Comparison of ENCODE assay signal across 12 mouse cellular contexts in genomic region chr1:168213595-168213994, GRCm38 (mm10).
DNase-seq lines count a peak whose midpoint lies in the region; ATAC-seq lines count a peak whose summit lies in the region.
"Had no signal": no experiment of that assay in that cellular context is flagged by ENCODE, and none has a peak within 500 bp of the region (broad histone marks: within the 10 kb centered on the region; RNA-seq: fewer than 3 reads in every experiment).

No protein-coding gene starts in this region.

- 56% methylated on average over 3 of the region's 3 CpGs for WGBS in lung, embryonic 16.5 days
- 19% methylated on average over 3 of the region's 3 CpGs for WGBS in hindbrain, embryonic 11.5 days
- WGBS in neural tube, embryonic 15.5 days, result 20% methylated on average over 3 of the region's 3 CpGs
- 37% methylated on average over 3 of the region's 3 CpGs for WGBS in heart, embryonic 12.5 days

- H3K4me3 ChIP-seq in lung, embryonic 16.5 days (ENCODE audit: low read length), result no peak overlapping the region
- H3K4me3 ChIP-seq in hindbrain, embryonic 11.5 days (ENCODE audit: low read depth, low read length), result no peak overlapping the region
- H3K4me3 ChIP-seq in neural tube, embryonic 15.5 days (replicated peaks), result no peak overlapping the region
- H3K4me3 ChIP-seq in heart, embryonic 12.5 days, result no peak overlapping the region
- H3K4me3 ChIP-seq: heart, adult 2 months; liver, embryonic 12.5 days; myocyte had no signal

- ATAC-seq in lung, embryonic 16.5 days (ENCODE audit: low read depth), result 0 out of 2 replicates have a peak, but pooled peaks have one; percentile 29
- peak; percentile 41 for ATAC-seq in hindbrain, embryonic 11.5 days (ENCODE audit: low FRiP score)
- ATAC-seq in neural tube, embryonic 15.5 days (ENCODE audit: low FRiP score), result peak; percentile 26; the same call in 1 of the 2 replicates
- ATAC-seq in heart, embryonic 12.5 days (ENCODE audit: insufficient number of reproducible peaks, low FRiP score), result no peak

- peak overlapping the region; percentile 14; the same call in 1 of the 2 replicates for H3K9ac ChIP-seq in lung, embryonic 16.5 days (ENCODE audit: low read length)
- no peak overlapping the region for H3K9ac ChIP-seq in hindbrain, embryonic 11.5 days (ENCODE audit: low read depth, low read length)
- no peak overlapping the region for H3K9ac ChIP-seq in neural tube, embryonic 15.5 days (replicated peaks)
- no peak overlapping the region for H3K9ac ChIP-seq in heart, embryonic 12.5 days
- H3K9ac ChIP-seq: liver, embryonic 12.5 days had no signal

- H3K36me3 ChIP-seq in lung, embryonic 16.5 days (ENCODE audit: control insufficient read depth, insufficient read depth, low read length), result peaks cover 4% of the 10 kb centered on the region
- peaks cover 4% of the 10 kb centered on the region; the same call in 1 of the 2 replicates for H3K36me3 ChIP-seq in hindbrain, embryonic 11.5 days (ENCODE audit: control insufficient read depth, insufficient read depth, low read length)
- peaks cover 3% of the 10 kb centered on the region; the same call in 1 of the 2 replicates for H3K36me3 ChIP-seq in neural tube, embryonic 15.5 days
- peaks cover 13% of the 10 kb centered on the region for H3K36me3 ChIP-seq in heart, embryonic 12.5 days

- no peaks in the 10 kb centered on the region for H3K9me3 ChIP-seq in lung, embryonic 16.5 days (ENCODE audit: control insufficient read depth, low read length)
- H3K9me3 ChIP-seq in hindbrain, embryonic 11.5 days (ENCODE audit: control insufficient read depth, low read length), result no peaks in the 10 kb centered on the region
- no peaks in the 10 kb centered on the region for H3K9me3 ChIP-seq in neural tube, embryonic 15.5 days (replicated peaks)
- no peaks in the 10 kb centered on the region for H3K9me3 ChIP-seq in heart, embryonic 12.5 days (replicated peaks)
- H3K9me3 ChIP-seq: liver, embryonic 12.5 days had no signal

- no peaks in the 10 kb centered on the region for H3K27me3 ChIP-seq in lung, embryonic 16.5 days (ENCODE audit: control insufficient read depth, insufficient read depth, low read depth, low read length)
- no peaks in the 10 kb centered on the region for H3K27me3 ChIP-seq in hindbrain, embryonic 11.5 days (ENCODE audit: control insufficient read depth, insufficient read depth, low read length)
- H3K27me3 ChIP-seq in neural tube, embryonic 15.5 days (replicated peaks), result 0 out of 2 replicates have a peak, but pooled peaks cover 4% of the 10 kb centered on the region
- no peaks in the 10 kb centered on the region for H3K27me3 ChIP-seq in heart, embryonic 12.5 days (replicated peaks)
- H3K27me3 ChIP-seq: liver, embryonic 12.5 days; Patski had no signal

- peak; percentile 23 for DNase-seq in embryo, embryonic 10 days (ENCODE audit: low spot score)
- no peak for DNase-seq in embryo, embryonic 9.5 days (ENCODE audit: extremely low spot score)
- no peak for DNase-seq in lung, adult 18-20 months
- DNase-seq in hindbrain, embryonic 11.5 days (ENCODE audit: low spot score), result no peak
- DNase-seq in cerebellum, postnatal 14 days, result no peak

- H3K4me2 ChIP-seq in lung, embryonic 16.5 days (ENCODE audit: low read depth, low read length), result no peak overlapping the region
- H3K4me2 ChIP-seq in hindbrain, embryonic 11.5 days (replicated peaks; ENCODE audit: low read depth, low read length), result no peak overlapping the region
- peak overlapping the region; percentile 25; the same call in 1 of the 2 replicates for H3K4me2 ChIP-seq in neural tube, embryonic 15.5 days
- H3K4me2 ChIP-seq in heart, embryonic 12.5 days, result no peak overlapping the region
- H3K4me2 ChIP-seq: liver, embryonic 12.5 days had no signal

- H3K4me1 ChIP-seq in lung, embryonic 16.5 days (replicated peaks; ENCODE audit: control insufficient read depth, insufficient read depth, low read length), result peaks cover 26% of the 10 kb centered on the region
- H3K4me1 ChIP-seq in hindbrain, embryonic 11.5 days (replicated peaks; ENCODE audit: control insufficient read depth, insufficient read depth, low read length), result 0 out of 2 replicates have a peak, but pooled peaks cover 2% of the 10 kb centered on the region
- H3K4me1 ChIP-seq in neural tube, embryonic 15.5 days, result peaks cover 35% of the 10 kb centered on the region
- peaks cover 44% of the 10 kb centered on the region for H3K4me1 ChIP-seq in heart, embryonic 12.5 days (replicated peaks)

- H3K27ac ChIP-seq in lung, embryonic 16.5 days (ENCODE audit: low read length), result no peak overlapping the region
- H3K27ac ChIP-seq in hindbrain, embryonic 11.5 days (ENCODE audit: low read depth, low read length), result no peak overlapping the region
- H3K27ac ChIP-seq in neural tube, embryonic 15.5 days (replicated peaks), result no peak overlapping the region
- H3K27ac ChIP-seq in heart, embryonic 12.5 days (ENCODE audit: poor library complexity, severe bottlenecking), result no peak overlapping the region
- H3K27ac ChIP-seq: heart, adult 2 months; liver, embryonic 12.5 days had no signal
